Mouse (Mus musculus): ENCODE measurements around the gene Nudt15. TPM values are rescaled to one million over a fixed set of nuclear protein-coding genes. Genes with fewer than 3 reads are reported as not detected.
"Not testable (repeated sequence)": the region's sequence is repeated elsewhere in the genome, so short reads cannot be mapped to it uniquely, and the experiment has no call there.

Gene Nudt15
- 7.1 and 8.2 TPM in 2 replicates for polyA plus RNA-seq (2015; fragmentation: Nextera tagmentation; extraction: Ambion mirVana)

DNA sequence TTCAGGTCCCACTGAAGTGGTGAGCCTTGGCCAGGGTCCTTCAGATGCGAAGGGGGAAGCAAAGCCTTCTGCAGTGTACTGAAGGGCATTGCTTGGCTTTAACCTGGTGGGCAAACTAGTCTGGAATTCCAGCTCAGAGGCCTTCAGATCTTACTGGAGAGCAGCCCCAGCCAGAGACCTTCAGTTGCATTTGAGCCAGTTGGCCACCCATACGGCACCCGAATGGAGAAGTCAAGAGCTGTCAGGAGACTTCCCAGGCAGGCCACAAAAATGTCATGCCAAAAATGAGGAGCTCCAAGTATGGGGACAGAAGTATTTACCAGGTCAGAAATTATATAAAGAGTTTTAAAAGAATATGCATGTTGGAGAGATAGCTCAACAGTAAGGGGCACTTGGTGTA lies at the start of gene Nudt15:
Gene Nudt15, minus strand, starts transcription at position 192 of the 400 bp plus-strand sequence.
- Histone ChIP-seq H3K4me3 (no peak within 1 kb of the TSS), H3K27me3 (replicated peaks) (no peaks in the 10 kb centered on the region), H3K9me3 (no peaks in the 10 kb centered on the region), H3K4me1 (peaks cover 6% of the 10 kb centered on the region), H3K9ac (no peak within 1 kb of the TSS), H3K27ac (no peak within 1 kb of the TSS), H3K36me3 (replicated peaks) (no peaks in the 10 kb centered on the region), H3K4me2 (no peak within 1 kb of the TSS)
- WGBS: 87% methylated on average over 3 of the region's 3 CpGs
- ATAC-seq (replicated peaks): no peak

DNA sequence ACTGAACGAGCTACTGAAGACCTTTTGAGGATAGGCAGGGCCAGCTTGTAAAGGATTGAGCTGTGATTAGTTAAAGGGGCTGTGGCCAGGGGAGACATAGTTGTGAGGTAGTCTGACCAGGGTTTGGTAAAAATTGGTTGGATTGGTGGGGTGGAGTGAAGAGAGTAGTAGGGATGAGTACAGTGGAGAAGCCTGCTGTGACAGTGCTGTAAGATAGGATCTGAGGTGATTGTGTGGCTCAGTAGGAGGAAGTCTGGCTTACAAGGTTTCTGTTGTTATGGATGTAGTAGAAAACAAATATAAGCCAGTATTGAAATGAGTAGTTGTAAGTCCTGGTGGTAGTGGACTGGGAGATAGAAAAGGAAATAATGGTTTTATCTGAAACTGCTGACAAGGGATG lies 44.1 kb upstream of the Nudt15 start:
- Histone ChIP-seq H3K27me3 (replicated peaks) (no peaks in the 10 kb centered on the region), H3K9ac (no peak overlapping the region), H3K36me3 (replicated peaks) (peaks cover 12% of the 10 kb centered on the region; the same call in 1 of the 2 replicates), H3K4me1 (no peaks in the 10 kb centered on the region), H3K4me3 (no peak overlapping the region), H3K4me2 (no peak overlapping the region), H3K9me3 (no peaks in the 10 kb centered on the region), H3K27ac (no peak overlapping the region)
- ATAC-seq (replicated peaks): no peak
- WGBS: 91% methylated on average over 1 of the region's 1 CpGs

GRCm38 (mm10) chr14:73588080-73588479 lies 40.0 kb upstream of the Nudt15 start:
- Histone ChIP-seq H3K4me3 (no peak overlapping the region), H3K4me2 (no peak overlapping the region), H3K4me1 (no peaks in the 10 kb centered on the region), H3K27ac (no peak overlapping the region), H3K27me3 (replicated peaks) (no peaks in the 10 kb centered on the region), H3K36me3 (replicated peaks) (peaks cover 7% of the 10 kb centered on the region; the same call in 1 of the 2 replicates), H3K9me3 (no peaks in the 10 kb centered on the region; the same call in 1 of the 2 replicates), H3K9ac (no peak overlapping the region)
- ATAC-seq (replicated peaks): no peak
- WGBS: 79% methylated on average over 1 of the region's 1 CpGs

GRCm38 (mm10) chr14:73576336-73576735 lies 28.3 kb upstream of the Nudt15 start:
- Histone ChIP-seq H3K27ac (no peak overlapping the region), H3K4me3 (no peak overlapping the region), H3K27me3 (replicated peaks) (no peaks in the 10 kb centered on the region), H3K9ac (no peak overlapping the region), H3K9me3 (no peaks in the 10 kb centered on the region), H3K36me3 (replicated peaks) (peaks cover 5% of the 10 kb centered on the region; the same call in 1 of the 2 replicates), H3K4me2 (no peak overlapping the region), H3K4me1 (no peaks in the 10 kb centered on the region)
- no peak for ATAC-seq (replicated peaks)

DNA sequence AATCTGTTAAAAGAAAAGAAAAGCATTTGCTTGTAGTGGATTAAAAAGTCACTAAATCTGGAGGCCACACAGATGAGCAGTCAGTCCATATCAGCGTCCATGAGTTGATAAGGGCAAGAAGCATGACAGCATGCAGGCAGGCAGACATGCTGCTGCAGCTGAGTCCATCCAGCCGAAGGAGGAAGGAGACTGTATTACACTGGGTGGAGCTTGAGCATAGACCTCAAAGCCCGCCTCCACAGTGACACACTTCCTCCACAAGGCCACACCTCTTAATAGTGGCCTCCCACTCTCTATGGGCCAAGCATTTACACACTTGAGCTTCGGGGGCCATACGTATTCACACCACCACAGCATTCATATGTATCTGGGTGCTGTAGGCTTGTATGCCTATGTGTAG lies 26.0 kb upstream of the Nudt15 start:
- Histone ChIP-seq H3K9ac (no peak overlapping the region), H3K27me3 (replicated peaks) (no peaks in the 10 kb centered on the region), H3K9me3 (no peaks in the 10 kb centered on the region), H3K4me2 (no peak overlapping the region), H3K36me3 (replicated peaks) (peaks cover 5% of the 10 kb centered on the region; the same call in 1 of the 2 replicates), H3K4me3 (no peak overlapping the region), H3K27ac (no peak overlapping the region), H3K4me1 (no peaks in the 10 kb centered on the region)
- ATAC-seq (replicated peaks): no peak
- 93% methylated on average over 5 of the region's 5 CpGs for WGBS

DNA sequence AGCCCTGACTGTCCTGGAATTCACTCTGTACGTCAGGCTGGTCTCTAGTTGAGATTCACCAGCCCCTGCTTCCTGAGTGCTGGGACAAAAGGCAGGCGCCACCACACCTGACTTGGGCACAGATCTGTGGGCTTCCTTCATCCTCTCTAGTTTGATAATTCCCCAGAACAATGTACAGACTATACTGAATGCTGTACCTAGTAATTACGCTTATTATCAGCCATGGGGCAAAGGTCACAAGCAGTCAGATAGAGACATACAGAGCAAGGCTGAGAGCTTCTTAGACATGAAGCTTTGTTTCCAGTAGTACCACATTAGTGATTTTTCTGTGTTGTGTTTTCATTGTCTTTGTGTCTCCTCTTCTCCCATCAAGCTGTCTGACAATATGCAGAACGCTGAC lies 23.1 kb upstream of the Nudt15 start:
- no peak overlapping the region for H3K9ac ChIP-seq
- H3K4me1 ChIP-seq: no peaks in the 10 kb centered on the region
- 89% methylated on average over 4 of the region's 4 CpGs for WGBS
- H3K27ac ChIP-seq: no peak overlapping the region
- H3K4me3 ChIP-seq: no peak overlapping the region
- H3K9me3 ChIP-seq: no peaks in the 10 kb centered on the region
- no peak overlapping the region for H3K4me2 ChIP-seq
- no peaks in the 10 kb centered on the region for H3K27me3 ChIP-seq (replicated peaks)
- ATAC-seq (replicated peaks): no peak
- peaks cover 10% of the 10 kb centered on the region; the same call in 1 of the 2 replicates for H3K36me3 ChIP-seq (replicated peaks)

DNA sequence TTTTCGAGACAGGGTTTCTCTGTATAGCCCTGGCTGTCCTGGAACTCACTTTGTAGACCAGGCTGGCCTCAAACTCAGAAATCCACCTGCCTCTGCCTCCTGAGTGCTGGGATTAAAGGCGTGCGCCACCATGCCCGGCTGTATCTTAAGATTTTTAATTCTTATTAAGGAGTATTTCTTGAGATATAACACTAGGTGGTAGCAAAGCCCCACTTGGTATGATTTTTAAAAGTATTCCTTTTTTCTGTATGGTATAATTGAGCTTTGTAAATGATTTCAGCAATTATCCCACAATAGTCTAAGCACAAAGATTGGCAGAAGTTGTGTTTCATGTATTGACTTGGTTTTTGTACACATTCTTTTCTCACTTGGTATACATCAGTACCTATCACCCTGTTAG lies 21.8 kb upstream of the Nudt15 start:
- H3K27ac ChIP-seq; H3K9ac ChIP-seq; H3K27me3 ChIP-seq (replicated peaks); H3K36me3 ChIP-seq (replicated peaks); H3K4me2 ChIP-seq; H3K4me3 ChIP-seq; H3K4me1 ChIP-seq; H3K9me3 ChIP-seq; ATAC-seq (replicated peaks): not testable (repeated sequence)
- 85% methylated on average over 4 of the region's 4 CpGs for WGBS

- Histone ChIP-seq H3K36me3 (replicated peaks) (no peaks in the 10 kb centered on the region), H3K4me3 (peak overlapping the region; percentile 92), H3K27me3 (replicated peaks) (no peaks in the 10 kb centered on the region), H3K9me3 (no peaks in the 10 kb centered on the region), H3K4me1 (peaks cover 19% of the 10 kb centered on the region), H3K27ac (peak overlapping the region; percentile 80), H3K9ac (peak overlapping the region; percentile 92), H3K4me2 (peak overlapping the region; percentile 59)
- WGBS: under 1% methylated on average over 10 of the region's 10 CpGs
- ATAC-seq (replicated peaks): peak; percentile 67
Observed at GRCm38 (mm10) chr14:73553122-73553696, 5.2 kb upstream of the Nudt15 start.

DNA sequence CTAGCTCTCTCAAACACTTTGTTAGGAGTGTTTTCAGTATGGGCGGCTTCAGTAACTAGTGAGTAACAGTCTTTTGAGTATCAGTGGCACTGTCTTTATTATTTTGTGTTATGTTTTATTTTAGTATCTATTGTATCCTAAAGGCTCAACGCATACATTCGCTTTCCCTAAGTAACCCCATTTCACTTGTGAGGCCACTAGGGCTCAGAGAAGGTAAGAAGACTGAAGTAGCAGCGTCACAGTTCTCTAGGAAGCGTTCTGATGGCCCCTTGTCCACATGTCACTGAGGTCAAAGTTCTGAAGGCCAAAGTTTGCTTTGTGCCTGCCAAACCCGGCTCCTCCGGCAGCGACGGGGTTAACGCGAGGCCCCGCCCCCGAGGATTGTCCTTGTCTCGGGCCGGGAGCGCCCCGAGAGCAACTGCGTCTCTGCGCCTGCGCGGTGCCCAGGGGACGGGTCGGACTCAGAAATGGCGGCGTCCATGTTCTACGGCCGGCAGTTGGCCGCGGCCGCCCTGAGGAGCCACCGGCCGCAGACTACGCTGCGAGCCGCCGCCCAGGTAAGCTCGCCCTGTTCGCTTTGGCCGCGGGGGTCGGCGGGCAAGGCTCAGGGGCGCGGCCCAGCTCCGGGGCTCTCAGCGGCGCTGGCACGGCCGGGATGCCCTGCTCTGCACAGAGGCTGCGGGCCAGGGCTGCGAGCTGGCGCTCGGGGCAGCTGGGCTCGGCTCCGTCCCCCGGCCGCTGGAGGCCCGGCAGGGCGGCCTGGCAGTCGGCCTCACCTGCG lies 4.5 kb upstream of the Nudt15 start:
- WGBS: 4% methylated on average over 61 of the region's 61 CpGs
- H3K4me2 ChIP-seq: peak overlapping the region; percentile 59
- peak overlapping the region; percentile 92 for H3K4me3 ChIP-seq
- peak; percentile 96 for ATAC-seq (replicated peaks)
- H3K9ac ChIP-seq: peak overlapping the region; percentile 92
- H3K9me3 ChIP-seq: no peaks in the 10 kb centered on the region
- H3K4me1 ChIP-seq: peaks cover 19% of the 10 kb centered on the region
- H3K27me3 ChIP-seq (replicated peaks): no peaks in the 10 kb centered on the region
- no peaks in the 10 kb centered on the region for H3K36me3 ChIP-seq (replicated peaks)
- peak overlapping the region; percentile 80 for H3K27ac ChIP-seq

- Histone ChIP-seq H3K4me3 (no peak overlapping the region), H3K9ac (no peak overlapping the region), H3K36me3 (replicated peaks) (no peaks in the 10 kb centered on the region), H3K27ac (no peak overlapping the region), H3K4me1 (peaks cover 19% of the 10 kb centered on the region), H3K9me3 (no peaks in the 10 kb centered on the region), H3K4me2 (no peak overlapping the region), H3K27me3 (replicated peaks) (no peaks in the 10 kb centered on the region)
- WGBS: 84% methylated on average over 6 of the region's 6 CpGs
- ATAC-seq (replicated peaks): no peak
Observed at GRCm38 (mm10) chr14:73551164-73551563, 3.1 kb upstream of the Nudt15 start.

DNA sequence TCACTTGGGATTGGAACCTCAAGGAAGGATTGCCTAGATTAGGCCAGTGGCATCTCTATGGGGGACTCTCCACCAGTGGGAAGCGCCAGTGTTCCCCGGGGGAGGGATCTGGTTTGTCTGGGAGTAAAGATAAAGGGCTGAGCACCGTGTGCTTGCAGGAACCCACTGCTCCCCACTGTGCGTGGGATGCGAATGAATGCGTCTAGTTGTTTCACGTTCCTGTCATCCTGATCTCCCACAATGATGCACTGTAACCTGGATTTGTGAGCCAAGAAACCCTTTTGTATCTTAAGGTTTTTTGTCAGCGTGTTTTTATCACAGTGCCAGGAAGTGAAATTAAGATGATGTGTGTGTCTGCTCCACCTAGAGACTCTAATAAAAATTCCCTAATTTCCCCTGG lies 2.7 kb upstream of the Nudt15 start:
- no peak overlapping the region for H3K4me2 ChIP-seq
- no peak overlapping the region for H3K27ac ChIP-seq
- no peak overlapping the region for H3K4me3 ChIP-seq
- H3K9me3 ChIP-seq: no peaks in the 10 kb centered on the region
- peaks cover 19% of the 10 kb centered on the region for H3K4me1 ChIP-seq
- no peaks in the 10 kb centered on the region for H3K36me3 ChIP-seq (replicated peaks)
- no peak overlapping the region for H3K9ac ChIP-seq
- no peaks in the 10 kb centered on the region for H3K27me3 ChIP-seq (replicated peaks)
- ATAC-seq (replicated peaks): no peak
- WGBS: 36% methylated on average over 8 of the region's 8 CpGs

- H3K27me3 ChIP-seq (replicated peaks): no peaks in the 10 kb centered on the region
- peaks cover 19% of the 10 kb centered on the region for H3K4me1 ChIP-seq
- no peak overlapping the region for H3K27ac ChIP-seq
- H3K9me3 ChIP-seq: no peaks in the 10 kb centered on the region
- H3K36me3 ChIP-seq (replicated peaks): no peaks in the 10 kb centered on the region
- ATAC-seq (replicated peaks): no peak
- WGBS: 47% methylated on average over 3 of the region's 3 CpGs
- no peak overlapping the region for H3K4me3 ChIP-seq
- no peak overlapping the region for H3K4me2 ChIP-seq
- no peak overlapping the region for H3K9ac ChIP-seq
Observed at GRCm38 (mm10) chr14:73550291-73550690, 2.2 kb upstream of the Nudt15 start.

GRCm38 (mm10) chr14:73547034-73547433 lies 1.0 kb downstream of the Nudt15 start:
- ATAC-seq (replicated peaks): no peak

More at GRCm38 (mm10) chr14:73547034-73547433, 1.0 kb downstream of the Nudt15 start:
- no peak overlapping the region for H3K4me3 ChIP-seq
- no peak overlapping the region for H3K27ac ChIP-seq
- 71% methylated on average over 4 of the region's 4 CpGs for WGBS
- no peaks in the 10 kb centered on the region for H3K36me3 ChIP-seq (replicated peaks)
- H3K9me3 ChIP-seq: no peaks in the 10 kb centered on the region
- H3K9ac ChIP-seq: no peak overlapping the region
- H3K4me2 ChIP-seq: no peak overlapping the region
- no peaks in the 10 kb centered on the region for H3K27me3 ChIP-seq (replicated peaks)
- H3K4me1 ChIP-seq: peaks cover under 1% of the 10 kb centered on the region

Data from midbrain, embryonic 15.5 days (tissue).